Mouse (Mus musculus) fat pad, adult 2 months (tissue): ENCODE results near the gene Dmrt2.

Source experiments
- DNase-seq: peaks from one replicate; pipeline ENCODE4 v3.0.0-alpha.2; 2011; ENCODE audit warnings: low read depth, low spot score; ENCODE audit errors: extremely low read depth

Dmrt2 gene

DNA sequence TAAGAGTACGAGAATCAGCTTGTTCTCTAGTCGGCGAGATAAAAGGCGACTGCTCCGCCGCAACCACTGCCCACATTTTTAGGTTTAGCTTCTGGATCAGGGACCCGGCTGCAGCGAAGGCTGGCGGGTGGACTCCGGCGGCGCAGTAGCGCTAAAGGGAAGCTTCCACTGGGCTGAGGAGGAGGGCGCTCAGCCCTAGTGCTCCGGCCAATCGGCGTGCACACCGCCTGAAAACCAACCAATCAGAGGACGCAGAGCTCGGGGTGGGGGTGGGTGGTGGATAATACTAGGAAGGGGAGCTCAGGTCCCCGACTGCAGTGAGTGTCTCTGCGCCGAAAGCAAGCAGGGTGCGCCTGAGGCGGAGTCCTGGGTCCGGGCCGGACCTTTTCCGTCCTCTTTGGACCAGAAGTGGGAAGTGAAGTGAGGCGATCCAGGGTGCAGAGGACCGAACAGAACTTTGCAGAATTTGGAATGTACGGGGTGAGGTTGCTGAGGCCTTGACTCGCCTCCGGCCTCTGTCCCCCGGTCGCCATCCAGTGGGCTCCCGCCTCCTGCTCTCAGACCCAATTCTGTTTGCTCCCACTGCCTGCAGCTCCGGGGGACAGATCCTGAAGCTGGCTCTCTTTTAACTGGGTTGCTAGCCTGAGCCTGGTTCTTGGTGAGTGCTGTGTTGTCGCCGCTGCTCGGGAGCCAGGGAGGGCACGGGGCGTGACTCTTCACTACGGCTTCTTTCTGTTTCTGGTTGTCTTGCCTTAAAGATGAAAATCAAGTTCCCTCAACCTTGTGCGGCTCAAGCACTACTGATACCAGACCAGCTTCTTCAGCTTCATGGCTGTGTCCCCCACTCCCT lies at the start of gene Dmrt2:
Gene Dmrt2 (plus strand): TSS at position 311 of the 850 bp plus-strand sequence.
- no peak for DNase-seq

DNA sequence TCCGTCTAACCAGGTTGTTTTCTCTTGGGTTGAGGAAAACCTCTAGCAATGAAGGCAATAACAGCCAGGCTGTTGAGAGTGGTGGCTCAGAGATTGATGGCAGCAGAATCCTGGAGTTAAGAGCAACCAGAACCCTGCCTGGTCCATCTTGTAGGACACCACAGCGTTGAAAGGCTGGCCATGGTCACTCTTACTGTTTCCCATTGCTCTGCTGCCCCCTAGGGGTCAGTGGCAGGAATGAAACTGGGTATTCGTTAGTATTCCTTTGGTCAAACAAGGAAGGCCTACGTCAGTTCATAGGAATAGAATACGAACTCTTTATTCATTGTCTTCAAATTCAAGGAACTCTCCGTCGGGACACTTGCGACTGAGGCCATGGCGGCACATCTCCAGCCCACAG lies 43.7 kb upstream of the Dmrt2 start:
- DNase-seq, result no peak

DNA sequence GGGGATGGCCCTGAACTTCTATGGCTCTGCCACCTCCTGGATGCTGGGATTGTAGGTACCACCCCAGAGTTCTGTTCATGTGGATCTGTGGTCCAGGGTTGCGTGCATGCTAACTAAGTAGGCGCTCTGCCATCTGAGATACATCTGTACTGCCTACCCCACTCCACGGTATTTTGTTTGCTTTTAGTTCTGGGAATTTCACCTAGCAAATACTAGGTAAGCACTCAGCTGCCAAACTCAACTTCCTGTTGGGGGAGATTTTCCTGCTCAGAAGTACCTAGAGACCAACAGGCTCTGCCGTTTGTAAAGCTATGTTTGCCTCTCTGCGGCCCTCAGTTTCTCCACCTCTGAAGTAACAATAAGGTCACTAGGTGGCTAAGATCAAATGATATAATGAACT lies 37.1 kb upstream of the Dmrt2 start:
- no peak for DNase-seq

DNA sequence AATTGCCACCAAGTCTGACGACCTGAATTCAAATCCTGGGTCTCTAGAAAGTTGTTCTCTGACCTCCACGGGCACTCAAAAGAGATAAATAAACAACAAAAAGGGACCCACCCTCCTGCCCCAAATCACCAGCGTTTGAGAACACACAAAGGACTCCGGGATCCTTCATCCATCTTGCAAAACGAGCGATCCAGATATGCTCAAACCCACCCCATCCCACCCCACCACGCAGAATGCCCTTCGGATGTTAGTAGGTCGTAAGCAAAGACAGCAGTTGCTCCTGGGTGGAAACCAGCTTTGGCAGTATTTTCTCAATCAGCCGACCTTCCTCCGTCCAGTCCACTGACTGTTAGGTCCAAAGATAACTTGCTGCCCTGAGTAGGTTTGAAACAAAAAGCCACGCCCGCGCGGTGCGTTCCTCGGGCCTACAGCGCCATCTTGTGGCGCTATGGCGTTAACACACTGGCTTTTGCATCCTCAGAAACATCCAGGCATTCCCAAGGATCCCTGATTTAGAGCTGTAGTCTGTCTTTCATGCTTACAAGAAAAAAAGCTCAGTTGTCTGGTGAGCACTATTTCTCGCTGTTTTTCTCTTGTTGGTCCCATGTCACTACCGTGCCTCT lies 36.5 kb upstream of the Dmrt2 start:
- DNase-seq, result no peak

DNA sequence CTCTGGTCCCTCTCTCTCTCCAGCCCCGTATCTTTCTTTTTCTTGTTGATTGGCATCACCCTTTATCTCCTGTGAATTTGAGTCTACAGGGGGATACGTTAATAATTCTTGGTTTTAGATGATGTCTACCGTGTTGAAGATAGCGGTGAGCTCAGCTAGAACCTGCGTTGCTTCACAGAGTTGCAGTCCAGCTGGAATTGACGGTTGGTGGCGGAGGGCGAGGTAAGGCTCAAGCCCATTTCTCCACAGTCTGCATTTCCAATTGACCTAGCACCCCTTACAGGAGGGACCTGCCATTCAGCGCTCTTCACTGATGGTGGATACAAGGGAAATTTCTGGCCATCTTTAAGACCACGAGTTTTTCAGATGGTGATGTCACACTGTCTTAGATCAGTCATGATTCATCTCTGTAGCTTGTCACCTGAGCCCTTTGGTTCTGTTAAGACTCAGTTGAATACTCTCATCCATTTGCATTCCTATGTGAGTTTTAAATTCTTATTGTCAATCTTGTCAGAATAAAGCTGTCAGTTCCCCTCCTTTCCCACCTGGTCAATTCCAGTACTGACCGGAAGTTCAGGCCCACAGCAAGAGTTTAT lies 33.3 kb upstream of the Dmrt2 start:
- no peak for DNase-seq

DNA sequence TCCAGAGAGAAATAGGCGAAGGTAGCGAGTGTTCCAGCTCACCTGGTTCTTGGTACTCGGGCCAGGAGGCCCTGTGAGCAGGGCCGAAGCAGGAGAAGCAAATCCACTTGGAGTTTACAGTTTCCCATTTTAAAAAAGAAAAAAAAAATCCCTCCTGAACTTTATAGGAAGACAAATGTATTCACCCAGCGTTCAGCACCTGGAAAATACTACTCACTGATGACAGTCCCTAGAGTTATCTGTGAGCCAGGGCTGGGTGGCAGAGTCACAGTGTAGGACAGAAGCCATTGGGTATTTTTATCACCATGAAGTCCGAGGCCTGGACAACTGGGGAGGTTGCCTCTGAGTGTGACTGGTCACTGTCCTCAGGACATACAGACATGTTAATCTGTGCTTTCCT lies 30.4 kb upstream of the Dmrt2 start:
- no peak for DNase-seq

DNA sequence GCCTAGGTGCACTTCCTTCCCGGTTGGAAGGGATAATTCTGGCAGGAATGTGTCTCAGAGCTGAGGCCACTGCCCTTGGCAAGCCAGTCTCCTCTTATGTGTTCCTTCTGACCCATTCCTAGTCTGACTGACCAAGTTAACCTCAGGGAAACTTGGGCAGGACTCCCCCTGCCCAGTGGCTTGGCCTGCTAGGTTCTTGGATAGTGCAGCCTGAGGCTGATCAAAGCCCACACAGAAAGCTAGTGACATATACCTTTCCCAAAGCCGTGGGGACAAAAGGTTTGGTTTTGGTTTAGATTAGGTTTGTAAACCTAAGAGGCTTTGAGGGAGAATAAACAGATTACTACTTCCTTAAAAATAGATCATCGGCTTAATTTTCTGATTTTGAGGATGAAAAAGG lies 25.1 kb upstream of the Dmrt2 start:
- no peak for DNase-seq

DNA sequence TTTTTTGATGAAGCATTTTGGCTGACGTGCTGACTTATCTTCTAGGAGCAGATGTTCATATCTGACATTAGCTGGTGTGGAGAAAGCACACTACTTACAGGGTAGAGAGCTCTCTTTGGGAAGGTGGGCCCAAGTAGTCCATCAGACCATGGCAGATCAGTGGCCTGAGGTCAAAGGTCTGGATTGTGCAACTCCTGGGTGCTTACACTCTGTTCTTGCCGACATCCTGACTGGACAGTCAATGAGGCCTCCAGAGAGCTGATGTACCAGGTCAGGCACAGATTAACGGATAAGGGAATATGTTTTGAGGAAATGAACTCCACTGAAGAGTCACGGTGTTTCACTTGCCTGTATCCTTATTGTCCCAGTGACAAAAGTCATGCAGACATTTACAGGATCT lies 23.5 kb upstream of the Dmrt2 start:
- no peak for DNase-seq

DNA sequence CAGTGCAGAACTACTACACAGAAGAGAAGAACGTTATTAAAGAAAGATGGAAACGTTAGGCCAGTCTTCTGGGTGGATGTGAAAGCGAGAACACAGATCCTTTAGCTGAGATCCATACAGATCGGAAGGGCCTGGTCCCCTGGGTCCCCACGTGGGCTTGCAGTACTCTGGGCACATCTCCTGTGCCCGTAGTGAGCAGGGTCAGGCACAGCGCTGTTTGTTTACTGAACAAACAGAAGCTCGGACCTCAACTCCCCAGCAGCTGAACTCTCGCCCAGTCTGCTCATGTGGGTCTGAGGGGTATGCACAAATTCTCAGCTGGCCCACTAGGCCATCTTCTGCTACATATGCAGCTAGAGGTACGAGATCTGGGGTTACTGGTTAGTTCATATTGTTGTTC lies 21.7 kb upstream of the Dmrt2 start:
- DNase-seq, result no peak

DNA sequence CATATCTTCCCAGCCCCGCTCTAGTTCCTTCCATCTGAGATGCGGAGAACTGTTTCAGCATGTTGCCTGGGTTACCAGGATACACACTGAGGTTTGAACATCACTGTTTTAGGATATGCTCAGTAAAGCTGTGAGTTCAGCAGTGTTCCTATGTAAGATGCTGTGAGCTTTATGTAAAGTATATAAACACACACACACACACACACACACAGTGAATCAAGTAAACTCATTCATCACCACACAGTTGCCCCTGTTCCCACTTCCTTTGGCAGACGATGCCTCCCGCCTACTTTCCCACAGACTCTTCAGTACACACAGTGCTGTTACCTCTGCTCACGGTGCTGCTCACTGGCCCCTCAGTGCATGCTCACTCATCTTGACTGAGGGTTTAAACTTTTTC lies 19.7 kb upstream of the Dmrt2 start:
- DNase-seq, result no peak

DNA sequence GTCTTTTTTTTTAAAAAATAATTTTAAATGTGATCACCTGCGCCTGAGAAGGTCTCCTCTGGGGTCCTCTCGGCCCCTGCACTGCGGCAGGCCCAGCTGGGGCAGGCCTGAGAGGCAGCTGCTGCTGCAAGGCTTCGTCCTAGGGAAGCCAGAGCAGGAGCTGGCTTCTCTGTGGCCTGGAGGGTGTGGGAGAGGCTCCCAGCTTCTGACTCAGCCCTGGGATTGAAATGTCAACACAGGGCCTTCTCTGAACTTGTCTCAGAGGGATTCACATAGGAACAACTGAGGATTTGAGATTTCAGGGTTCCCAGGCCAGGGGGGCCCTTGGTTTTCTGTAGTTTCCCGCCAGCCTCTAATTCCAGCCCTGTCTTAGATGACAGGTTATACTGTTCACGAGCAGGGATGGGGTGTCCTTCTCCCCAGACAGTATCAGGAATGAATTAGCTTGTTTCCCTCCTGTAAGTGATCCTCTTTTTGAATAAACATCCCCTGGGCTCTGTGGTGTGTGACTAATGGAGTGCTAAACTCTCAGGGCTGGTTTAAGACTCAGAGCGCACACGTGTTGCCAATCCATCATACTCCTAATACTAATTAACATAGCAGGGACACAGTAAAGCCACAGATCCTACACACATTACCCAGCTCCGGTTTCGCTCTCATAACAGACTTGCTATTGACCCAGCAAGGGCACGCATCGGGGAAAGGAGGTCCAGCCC lies 18.0 kb upstream of the Dmrt2 start:
- no peak for DNase-seq

DNA sequence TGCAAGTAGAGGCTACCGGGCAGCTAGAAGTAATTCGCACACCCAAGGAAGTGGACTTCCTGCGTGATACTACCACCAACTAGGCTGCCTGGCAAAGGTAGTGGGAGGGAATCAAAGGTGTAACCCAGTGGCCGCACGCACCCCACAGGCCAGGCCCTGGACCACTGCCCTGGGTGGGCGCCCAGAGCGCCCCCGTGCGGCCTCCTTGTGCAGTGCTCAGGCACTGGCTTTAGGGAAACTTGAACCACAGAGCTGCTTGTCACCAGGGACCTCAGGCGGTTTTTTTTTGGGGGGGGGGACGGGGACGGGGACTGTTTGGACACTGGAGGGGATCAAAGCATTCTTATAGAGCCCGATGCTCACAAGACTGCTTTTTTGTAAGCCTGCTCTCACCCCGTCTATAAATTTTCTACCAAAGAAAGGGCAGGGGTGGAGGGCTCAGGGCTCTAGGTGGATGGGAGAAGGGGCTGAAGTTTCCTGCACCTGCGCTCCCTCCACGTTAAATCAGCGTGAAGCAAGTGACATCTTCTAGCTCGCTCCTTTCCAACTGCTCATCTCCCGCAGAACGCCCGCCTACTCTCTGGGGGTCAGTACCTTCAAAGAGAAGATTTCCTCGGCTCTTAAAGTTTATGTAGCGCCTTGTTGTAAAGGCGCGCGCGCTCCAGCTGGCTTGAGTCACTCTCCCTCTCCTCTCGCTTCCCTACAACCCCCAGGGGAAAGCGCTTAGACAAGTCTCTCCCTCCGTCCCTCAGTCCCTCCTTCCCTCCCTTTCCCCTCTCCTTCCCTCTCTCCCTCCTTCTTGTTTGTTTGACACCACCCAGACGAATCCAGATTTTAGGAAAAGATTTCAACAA lies 6.5 kb upstream of the Dmrt2 start:
- no peak for DNase-seq

DNA sequence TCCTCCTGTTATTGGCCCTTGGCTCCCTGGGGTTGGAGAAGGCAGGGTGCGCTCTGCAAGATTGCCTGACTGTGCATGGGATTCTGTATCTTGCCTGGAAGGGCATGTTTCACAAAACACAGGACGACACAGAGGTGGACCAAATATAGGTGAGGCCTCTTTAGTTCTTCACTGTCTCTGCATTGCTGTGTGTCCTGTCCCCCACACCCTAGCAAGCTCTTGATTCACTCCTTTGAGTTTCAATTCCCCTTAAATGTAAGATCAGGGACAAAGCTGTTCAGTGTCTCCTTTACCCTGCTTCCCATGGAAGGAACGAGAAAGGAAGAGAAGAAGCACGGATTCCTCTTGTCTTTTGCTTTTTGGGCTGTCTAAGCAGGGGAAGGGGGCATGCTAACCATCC lies 4.4 kb upstream of the Dmrt2 start:
- no peak for DNase-seq

DNA sequence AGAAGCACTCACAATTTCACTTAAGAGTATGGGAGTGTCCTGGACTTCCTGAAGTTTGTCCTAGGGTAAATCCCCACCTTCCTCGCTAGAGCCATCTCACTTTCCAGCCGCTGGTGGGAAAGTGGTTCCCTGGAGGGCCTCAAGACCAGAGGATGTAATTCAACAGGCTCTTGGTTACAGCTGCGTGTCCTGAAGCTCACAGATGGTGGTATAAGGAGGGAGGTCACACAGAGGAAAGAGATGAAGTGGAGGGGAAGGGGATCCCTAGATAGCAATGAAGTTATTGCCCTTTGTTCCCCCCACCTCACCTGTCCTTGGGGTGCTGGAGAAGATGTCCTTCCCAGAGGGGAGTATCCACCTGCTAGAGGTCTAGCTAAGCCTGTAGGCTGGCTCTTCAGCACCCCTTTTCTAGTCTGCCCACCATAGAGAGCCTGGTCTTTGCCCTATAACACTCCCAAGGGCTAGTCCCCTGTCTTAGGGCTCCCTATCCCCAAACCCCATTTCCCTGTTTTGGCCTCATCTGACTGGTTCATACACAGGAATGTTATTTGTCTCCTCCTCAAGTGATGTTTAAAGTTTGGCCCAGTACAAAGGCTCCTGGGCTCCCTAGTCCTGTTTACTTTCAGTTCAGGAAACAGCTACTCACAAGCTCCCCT lies 2.5 kb upstream of the Dmrt2 start:
- DNase-seq, result no peak

DNA sequence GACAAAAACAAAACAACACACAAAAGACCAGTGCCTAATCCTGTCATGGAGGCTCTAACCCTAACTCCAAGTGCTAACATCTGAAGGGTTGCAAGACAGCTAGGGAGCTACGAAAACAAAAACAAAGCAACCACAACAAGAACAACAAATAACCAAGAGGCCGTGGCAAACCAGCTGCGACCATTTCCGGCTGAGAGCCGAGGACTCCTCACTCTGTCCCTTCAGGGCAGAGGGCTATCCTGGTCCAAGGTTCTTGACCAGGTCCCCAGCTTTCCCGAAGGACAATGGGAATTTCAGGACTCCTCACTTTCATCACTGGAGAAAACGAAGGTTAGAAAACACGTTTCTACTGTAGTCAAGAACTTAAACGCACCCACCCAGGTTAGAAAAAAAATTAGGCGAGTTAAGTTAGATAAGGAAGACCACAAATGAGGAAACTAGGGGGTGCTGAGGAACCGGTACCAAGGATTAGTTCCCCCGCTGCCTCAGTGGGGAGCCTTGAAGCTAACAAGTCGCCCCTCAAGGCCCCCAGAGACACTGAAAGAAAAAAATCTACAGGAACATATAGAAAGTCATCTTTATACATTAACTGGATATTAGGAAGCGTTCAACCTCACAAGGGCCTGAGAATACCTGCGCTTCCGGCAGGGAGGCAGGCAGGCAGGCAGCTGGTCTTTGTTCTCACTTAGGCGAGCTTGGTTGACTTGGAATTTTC lies 1.5 kb upstream of the Dmrt2 start:
- DNase-seq, result no peak

DNA sequence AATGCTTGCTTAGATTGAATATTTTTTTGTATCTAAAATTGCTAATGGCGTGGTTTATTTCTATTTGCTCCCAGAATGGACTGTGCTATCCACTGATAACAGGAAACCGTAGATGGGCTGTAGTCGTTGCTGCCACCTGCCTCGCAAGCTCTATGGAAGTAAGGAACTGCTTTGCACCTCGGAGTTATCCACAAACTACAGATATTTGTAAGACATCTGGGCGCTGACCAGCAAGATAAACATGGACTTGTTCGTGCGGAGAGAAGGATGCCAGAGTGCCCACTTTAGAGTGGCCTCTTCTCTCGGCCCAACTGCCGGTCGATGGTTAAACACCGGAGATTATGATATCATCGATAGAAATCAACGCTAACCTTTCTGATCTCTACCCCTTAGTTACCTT lies 530 bp upstream of the Dmrt2 start:
- DNase-seq, result no peak

DNA sequence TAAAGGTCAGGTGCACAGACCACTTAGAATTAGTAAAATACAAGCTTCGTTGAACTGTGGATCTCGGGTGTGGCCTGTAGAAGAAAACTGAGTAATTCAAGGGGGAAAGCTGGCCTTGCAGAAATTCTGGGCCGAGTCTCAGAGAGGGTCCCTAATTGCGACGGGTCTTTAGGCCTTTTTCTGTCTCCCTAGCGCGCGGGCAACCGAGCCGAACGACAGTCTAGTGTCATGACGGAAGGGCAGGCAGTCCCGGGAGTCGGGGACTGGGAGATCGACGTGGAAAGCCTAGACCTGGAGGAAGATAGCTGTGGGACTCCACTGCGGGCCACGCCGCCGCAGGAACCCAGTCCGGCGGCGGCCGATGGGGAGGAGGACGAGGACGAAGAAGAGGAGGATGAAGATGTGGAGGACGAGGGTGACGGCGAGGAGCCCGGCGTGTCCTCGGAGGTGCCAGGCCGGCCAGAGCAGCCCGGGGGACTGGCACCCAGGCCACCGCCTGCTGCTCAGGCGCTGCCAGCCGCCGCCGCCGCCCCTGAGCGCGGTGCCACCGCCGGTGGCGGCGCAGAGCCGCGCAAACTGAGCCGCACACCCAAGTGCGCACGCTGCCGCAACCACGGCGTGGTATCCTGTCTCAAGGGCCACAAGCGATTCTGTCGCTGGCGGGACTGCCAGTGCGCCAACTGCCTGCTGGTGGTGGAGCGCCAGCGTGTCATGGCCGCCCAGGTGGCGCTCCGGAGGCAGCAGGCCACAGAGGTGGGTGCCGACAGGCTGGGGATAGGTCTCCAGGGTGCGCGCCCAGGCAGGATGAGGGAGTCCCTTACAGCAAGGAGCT lies 1.2 kb downstream of the Dmrt2 start:
- no peak for DNase-seq

DNA sequence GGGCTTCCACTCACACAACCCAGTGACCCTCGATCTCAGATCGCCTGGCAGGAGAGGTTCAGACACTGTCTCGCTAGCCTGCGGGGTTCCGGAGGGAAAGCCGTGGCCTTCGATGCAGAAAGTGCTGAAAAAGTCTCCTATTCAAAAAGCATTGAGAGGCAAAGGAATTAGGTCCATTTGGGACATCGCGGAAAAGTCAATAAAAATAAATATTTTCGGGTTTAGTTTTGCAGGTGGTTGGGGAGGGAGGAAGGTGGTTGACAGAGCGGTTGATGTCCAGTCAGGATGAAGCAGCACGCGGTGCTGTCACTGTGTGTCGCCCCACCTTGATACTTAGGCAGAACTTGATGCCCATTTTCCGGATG lies 1.8 kb downstream of the Dmrt2 start:
- no peak for DNase-seq

DNA sequence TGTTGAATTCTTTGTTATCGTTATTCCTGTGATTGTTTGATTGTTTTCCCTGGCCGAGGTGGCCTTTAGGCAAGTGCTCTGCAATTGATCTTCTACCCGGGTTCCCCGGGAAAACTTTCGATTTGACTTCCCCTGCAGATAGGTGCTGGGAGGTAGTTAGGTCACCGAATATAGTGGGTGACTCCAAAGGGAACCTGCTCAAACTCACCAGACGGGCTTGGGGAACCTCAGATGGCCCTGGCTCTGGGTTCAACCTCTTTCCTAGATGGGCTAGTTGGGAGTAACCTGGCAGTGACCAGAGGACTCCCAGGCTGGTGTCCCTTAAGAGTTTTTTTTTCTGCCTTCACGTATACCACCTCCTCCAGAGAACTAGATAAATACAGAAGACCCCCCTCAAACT lies 2.5 kb downstream of the Dmrt2 start:
- no peak for DNase-seq
